Mouse (Mus musculus) lung, postnatal 0 days (tissue): ENCODE measurements around the gene Tph2. TPM values are rescaled to one million over a fixed set of nuclear protein-coding genes. Genes with fewer than 3 reads are reported as not detected.
A peak's percentile ranks its signal among the peaks of the same experiment; 100 is the strongest.

ENCODE experiments used
- ATAC-seq: fragments of 200-750 bp; cut with Nextera tagmentation; 2 replicates; pipeline ENCODE4 v1.8.0; 2017; ENCODE audit warnings: moderate library complexity
- DNase-seq: peaks from one replicate; pipeline ENCODE4 v3.0.0-alpha.2; 2016; ENCODE audit warnings: low spot score
- H3K27ac ChIP-seq: fragments of 300-500 bp; sonication (generic); 2 replicates; pipeline ENCODE4 v1.5.1; 2014; ENCODE audit warnings: antibody characterized with exemption, mild to moderate bottlenecking, low read length, mixed read lengths
- H3K27me3 ChIP-seq: fragments of 300-500 bp; sonication (generic); replicated peaks from 2 replicates; pipeline ENCODE4 v1.6.1; 2014; ENCODE audit warnings: low read length, mixed read lengths; ENCODE audit not compliant: insufficient read depth
- H3K36me3 ChIP-seq: fragments of 300-500 bp; sonication (generic); 2 replicates; pipeline ENCODE4 v1.6.1; 2014; ENCODE audit warnings: low read length, mixed read lengths; ENCODE audit not compliant: insufficient read depth
- H3K4me1 ChIP-seq: fragments of 300-500 bp; sonication (generic); 2 replicates; pipeline ENCODE4 v1.6.1; 2014; ENCODE audit warnings: antibody characterized with exemption, low read depth, low read length, mixed read lengths; ENCODE audit not compliant: insufficient read depth
- H3K4me2 ChIP-seq: fragments of 300-500 bp; sonication (generic); replicated peaks from 2 replicates; pipeline ENCODE4 v1.6.1; 2014; ENCODE audit warnings: low read depth, mild to moderate bottlenecking, low read length, moderate library complexity, mixed read lengths
- H3K4me3 ChIP-seq: fragments of 300-500 bp; sonication (generic); 2 replicates; pipeline ENCODE4 v1.5.1; 2014; ENCODE audit warnings: low read depth, low read length
- H3K9ac ChIP-seq: fragments of 300-500 bp; sonication (generic); replicated peaks from 2 replicates; pipeline ENCODE4 v1.6.1; 2014; ENCODE audit warnings: low read depth, mild to moderate bottlenecking
- H3K9me3 ChIP-seq: fragments of 300-500 bp; sonication (generic); 2 replicates; pipeline ENCODE4 v1.6.1; 2016; ENCODE audit warnings: low read length, mixed read lengths
- CTCF ChIP-seq: IDR thresholded peaks from 2 replicates; pipeline ENCODE4 v1.5.1; 2016; ENCODE audit warnings: antibody characterized with exemption, mild to moderate bottlenecking
- EP300 ChIP-seq: IDR thresholded peaks from 2 replicates; pipeline ENCODE4 v1.6.1; 2016; ENCODE audit warnings: antibody characterized with exemption, mild to moderate bottlenecking, control low read depth
- WGBS: fragments of 180-500 bp; shearing (Covaris S2); extraction: QIAGEN DNeasy Blood & Tissue Kit; methylation state at CpG from one replicate; pipeline ENCODE4 v1.1.7; 2014; 5-methylcytosine and 5-hydroxymethylcytosine counted together
- polyA plus RNA-seq: library from polyadenylated mRNA; unstranded; fragments of >200 nt; fragmentation: Nextera tagmentation; extraction: Ambion mirVana; gene quantifications from 2 replicates; pipeline ENCODE4 v1.2.1, GENCODE M21; 2015

Gene Tph2
- polyA plus RNA-seq, 1 experiment from 2014 or later = 0.05 TPM

DNA sequence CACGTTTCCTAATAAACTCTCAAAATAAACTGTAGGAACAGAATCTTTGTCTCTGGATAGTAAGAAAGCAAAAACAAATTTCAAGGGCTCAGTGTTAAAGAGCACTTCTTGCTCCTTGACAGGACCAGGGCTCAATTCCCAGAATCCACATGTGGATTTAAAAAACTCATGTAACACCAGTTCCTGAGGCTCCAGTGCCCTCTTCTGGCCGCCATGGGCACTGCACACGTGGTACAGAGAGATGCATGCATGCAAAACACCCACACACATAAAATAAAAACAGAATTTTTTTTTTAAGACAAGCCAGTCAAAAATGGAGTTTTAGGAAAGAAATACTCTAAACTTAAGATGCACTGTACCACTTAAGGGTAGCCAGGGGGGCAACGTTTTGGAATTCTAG lies 133.2 kb downstream of the Tph2 start:
- 43% methylated on average over 4 of the region's 4 CpGs for WGBS
- no peaks in the 10 kb centered on the region for H3K27me3 ChIP-seq
- H3K9me3 ChIP-seq = no peaks in the 10 kb centered on the region
- no peaks in the 10 kb centered on the region for H3K36me3 ChIP-seq
- TF ChIP-seq CTCF (peak; percentile 34; the same call in 1 of the 2 replicates), EP300 (no peak)
- no peak overlapping the region for H3K4me3 ChIP-seq
- no peak overlapping the region for H3K9ac ChIP-seq
- H3K27ac ChIP-seq = no peak overlapping the region
- no peaks in the 10 kb centered on the region for H3K4me1 ChIP-seq
- no peak overlapping the region for H3K4me2 ChIP-seq
- ATAC-seq (no peak), DNase-seq (no peak)

DNA sequence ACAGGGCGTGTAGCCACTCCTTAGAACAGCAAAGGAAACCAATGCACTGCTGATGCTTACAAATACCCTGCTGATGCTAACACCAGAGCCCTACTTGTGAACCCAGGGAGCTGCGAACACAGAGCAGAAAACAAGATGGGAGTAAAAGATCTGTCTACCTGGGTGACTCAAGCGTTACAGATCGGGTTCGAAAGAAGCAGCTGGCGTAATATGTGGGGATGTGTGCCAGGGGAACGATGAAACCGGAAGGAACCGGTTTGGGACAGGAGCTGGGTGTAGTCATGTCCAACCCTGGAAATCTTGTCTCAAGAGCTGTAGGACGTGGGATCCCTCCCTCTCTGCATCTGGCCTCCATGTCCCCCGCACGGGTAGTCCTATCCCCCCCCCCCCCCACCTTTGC lies 134.1 kb downstream of the Tph2 start:
- no peak for ATAC-seq
- WGBS = 87% methylated on average over 10 of the region's 12 CpGs

DNA sequence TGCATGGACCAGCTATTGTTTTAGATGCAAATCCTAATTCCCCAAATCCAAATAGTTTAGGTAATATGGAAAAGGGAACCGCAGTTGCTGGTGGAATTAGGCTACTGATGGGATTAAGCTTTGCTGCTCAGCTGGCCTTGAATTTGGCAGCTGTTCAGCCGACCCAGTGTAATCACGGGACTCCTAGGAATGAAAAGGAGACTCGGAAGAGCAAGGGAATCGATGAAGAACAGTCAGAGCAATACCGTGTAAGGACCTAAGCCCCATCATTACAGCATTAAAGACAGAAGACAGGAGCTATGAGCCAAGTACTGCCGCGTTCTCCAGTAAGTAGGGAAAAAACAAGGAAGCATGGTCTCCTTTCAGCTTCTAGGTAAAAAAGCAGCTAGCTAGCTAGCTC lies 134.6 kb downstream of the Tph2 start:
- H3K4me3 ChIP-seq = no peak overlapping the region
- no peak overlapping the region for H3K27ac ChIP-seq
- no peak overlapping the region for H3K9ac ChIP-seq
- H3K4me2 ChIP-seq = no peak overlapping the region
- H3K9me3 ChIP-seq = no peaks in the 10 kb centered on the region
- no peak for DNase-seq
- no peaks in the 10 kb centered on the region for H3K4me1 ChIP-seq
- H3K27me3 ChIP-seq = no peaks in the 10 kb centered on the region
- ATAC-seq = no peak
- no peaks in the 10 kb centered on the region for H3K36me3 ChIP-seq
- WGBS = 59% methylated on average over 8 of the region's 8 CpGs
- no peak for TF ChIP-seq EP300
- TF ChIP-seq CTCF = no peak

More for the DNA sequence above, 134.1 kb downstream of the Tph2 start:
- H3K4me3 ChIP-seq = no peak overlapping the region
- H3K4me1 ChIP-seq = no peaks in the 10 kb centered on the region
- H3K27ac ChIP-seq = no peak overlapping the region
- H3K4me2 ChIP-seq = no peak overlapping the region
- H3K36me3 ChIP-seq = no peaks in the 10 kb centered on the region
- DNase-seq = no peak
- H3K9me3 ChIP-seq = no peaks in the 10 kb centered on the region
- H3K27me3 ChIP-seq = no peaks in the 10 kb centered on the region
- TF ChIP-seq EP300 = no peak
- TF ChIP-seq CTCF = no peak
- no peak overlapping the region for H3K9ac ChIP-seq

DNA sequence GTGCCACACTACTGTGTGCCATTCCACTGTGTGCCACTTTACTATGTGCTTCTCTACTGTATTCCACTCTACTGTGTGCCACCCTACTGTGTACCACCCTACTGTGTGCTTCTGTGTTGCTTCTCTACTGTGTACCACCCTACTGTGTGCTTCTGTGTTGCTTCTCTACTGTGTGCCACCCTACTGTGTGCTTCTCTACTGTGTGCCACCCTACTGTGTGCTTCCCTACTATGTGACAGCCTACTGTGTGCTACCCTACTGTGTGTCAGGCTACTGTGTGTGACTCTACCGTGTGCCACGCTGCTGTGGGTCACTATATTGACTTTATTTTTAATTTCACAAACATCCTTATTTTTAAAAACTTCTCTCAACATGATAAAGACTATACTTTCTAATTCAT lies 136.3 kb downstream of the Tph2 start:
- TF ChIP-seq CTCF (no peak), EP300 (no peak)
- Histone ChIP-seq H3K4me3 (no peak overlapping the region), H3K27ac (no peak overlapping the region), H3K36me3 (no peaks in the 10 kb centered on the region), H3K27me3 (no peaks in the 10 kb centered on the region), H3K9me3 (no peaks in the 10 kb centered on the region), H3K4me1 (no peaks in the 10 kb centered on the region), H3K4me2 (no peak overlapping the region), H3K9ac (no peak overlapping the region)
- DNase-seq = no peak
- 85% methylated on average over 2 of the region's 2 CpGs for WGBS
- no peak for ATAC-seq

DNA sequence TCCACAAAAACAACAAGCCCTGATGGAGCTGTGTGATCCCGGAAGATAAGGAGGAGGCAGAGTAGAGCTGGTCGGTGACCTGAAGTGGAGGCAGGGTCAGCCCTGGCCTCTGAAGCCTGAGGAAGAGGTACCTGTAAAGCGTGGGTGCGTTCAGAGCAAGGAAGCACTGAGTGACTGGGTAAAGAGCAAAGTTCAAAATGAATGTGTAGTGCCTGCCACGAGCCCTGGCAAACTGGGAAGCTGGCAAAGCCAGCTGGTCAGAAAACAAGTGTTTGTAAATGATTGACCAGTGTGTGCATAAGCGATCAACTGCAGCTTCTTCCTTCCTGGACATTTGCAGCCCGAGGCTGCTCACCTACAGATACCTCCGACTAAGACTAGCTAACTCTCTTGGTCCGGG lies 149.1 kb downstream of the Tph2 start:
- H3K27ac ChIP-seq = no peak overlapping the region
- H3K36me3 ChIP-seq = no peaks in the 10 kb centered on the region
- H3K9ac ChIP-seq = no peak overlapping the region
- TF ChIP-seq CTCF (no peak), EP300 (no peak)
- no peak overlapping the region for H3K4me3 ChIP-seq
- WGBS = 83% methylated on average over 9 of the region's 9 CpGs
- no peak overlapping the region for H3K4me2 ChIP-seq
- no peak for ATAC-seq
- no peak for DNase-seq
- no peaks in the 10 kb centered on the region for H3K9me3 ChIP-seq
- no peaks in the 10 kb centered on the region for H3K27me3 ChIP-seq
- H3K4me1 ChIP-seq = no peaks in the 10 kb centered on the region

Other genes starting within 250 kb of the Tph2 start
- 47.9 and 49.9 TPM in 2 replicates for gene Tbc1d15, start 66.4 kb upstream of the Tph2 start, polyA plus RNA-seq
- 9.1 and 10.1 TPM in 2 replicates for gene Rab21, start 130.6 kb upstream of the Tph2 start, polyA plus RNA-seq
- gene Tmem19, start 177.5 kb upstream of the Tph2 start, polyA plus RNA-seq = 26.0 and 31.1 TPM in 2 replicates
- gene Thap2, start 199.4 kb upstream of the Tph2 start, polyA plus RNA-seq = 16.2 and 17.4 TPM in 2 replicates
- 13.9 and 17.0 TPM in 2 replicates for gene Zfc3h1, start 199.9 kb upstream of the Tph2 start, polyA plus RNA-seq